Mouse (Mus musculus) spleen, embryonic (tissue): Measurements from ENCODE around the gene Mecom.

Experiments used
- CTCF ChIA-PET: fragments of 350-600 bp; sonication (Branson Sonifier 250); formaldehyde crosslinking; loops from one replicate; lab custom pipeline; 2022; lab: Charles Lee

Gene Mecom

DNA sequence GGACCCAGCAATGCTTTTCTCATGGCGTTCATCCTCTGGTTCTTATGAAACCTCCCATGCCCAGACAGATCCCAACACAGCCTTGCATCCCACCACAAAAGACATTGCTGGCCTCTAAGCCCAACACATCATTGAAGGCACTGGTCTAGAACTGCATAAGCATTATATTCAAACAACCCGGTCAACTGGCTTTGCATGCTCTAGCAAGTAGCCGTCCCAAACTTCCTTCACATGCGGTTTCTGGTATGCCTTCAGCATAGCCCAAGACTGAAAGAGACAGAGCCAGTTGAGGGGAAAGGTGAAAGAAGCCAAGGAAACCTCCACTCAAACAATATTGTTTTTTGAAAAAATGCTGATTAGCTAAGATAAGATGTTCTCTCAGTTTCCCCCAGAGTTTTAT is 397.7 kb downstream of the Mecom start:
- CTCF ChIA-PET: no interaction called here

- CTCF ChIA-PET: no interaction called here
Observed at GRCm38 (mm10) chr3:30148378-30149079, 399.3 kb downstream of the Mecom start.

DNA sequence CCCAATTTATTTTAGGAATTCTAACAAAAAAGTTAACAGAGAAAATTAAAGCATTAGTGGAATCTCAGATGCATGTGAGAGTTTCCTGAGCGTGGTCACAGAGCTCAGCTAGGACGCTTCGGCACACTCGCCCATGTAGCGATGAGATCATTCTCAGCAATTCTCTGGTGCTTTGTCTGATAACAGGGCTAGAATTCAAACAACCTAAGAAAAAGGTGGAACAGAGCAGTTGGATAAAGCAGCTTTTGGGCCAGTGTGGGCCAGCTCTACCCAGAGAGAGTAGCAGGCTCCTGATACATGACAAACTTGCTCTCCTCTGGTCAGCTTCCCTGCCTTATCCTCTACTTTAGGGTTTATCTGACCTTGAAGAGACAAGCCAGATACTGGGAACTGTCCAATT is 402.8 kb downstream of the Mecom start:
- CTCF ChIA-PET: no interaction called here

DNA sequence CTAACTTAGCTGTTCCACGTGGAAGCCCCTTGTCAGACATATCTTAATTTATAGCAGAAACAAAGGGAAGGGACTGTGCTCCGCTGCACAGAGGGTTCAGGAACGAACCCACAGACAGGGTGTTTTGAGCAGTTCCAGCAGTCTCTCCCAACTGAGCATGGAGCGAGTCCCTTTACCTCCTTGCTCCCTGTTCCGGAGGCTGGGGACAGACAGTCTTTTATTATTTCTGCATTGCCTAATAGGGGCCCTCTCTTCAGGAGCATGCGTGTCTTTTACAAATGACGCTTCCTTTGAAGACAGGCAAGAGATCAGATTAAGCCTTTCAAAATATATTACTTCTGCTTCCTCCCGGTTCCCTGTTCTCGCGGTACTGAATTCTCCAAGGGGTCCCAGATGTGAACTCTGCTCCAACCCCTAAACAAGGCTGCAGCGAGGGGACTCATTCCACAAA is 403.8 kb downstream of the Mecom start:
- CTCF ChIA-PET: no interaction called here

DNA sequence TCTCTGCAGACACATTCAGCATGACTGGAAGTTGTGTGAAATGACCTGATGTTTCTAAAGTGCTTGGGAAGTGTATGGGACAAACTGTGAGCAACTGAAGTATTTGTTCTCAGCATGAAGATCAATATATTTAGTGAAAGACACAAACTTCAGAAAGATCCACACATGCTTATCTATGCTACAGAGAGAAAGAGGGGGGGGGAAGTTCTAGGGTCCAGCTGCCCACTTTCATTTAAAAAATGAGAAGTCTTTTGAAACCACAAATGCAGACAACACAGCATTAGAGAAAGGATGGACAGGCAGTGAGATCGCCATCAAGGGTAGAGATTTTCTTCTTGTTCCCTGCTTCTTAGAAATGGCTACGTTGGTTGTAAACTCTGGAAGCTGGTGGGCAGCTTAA is 404.4 kb downstream of the Mecom start:
- CTCF ChIA-PET: no interaction called here

- CTCF ChIA-PET: no interaction called here
Observed at GRCm38 (mm10) chr3:30140349-30140748, 407.5 kb downstream of the Mecom start.

GRCm38 (mm10) chr3:30139678-30140077 is 408.1 kb downstream of the Mecom start:
- CTCF ChIA-PET: no interaction called here

- CTCF ChIA-PET: no interaction called here
Observed at GRCm38 (mm10) chr3:30138588-30138987, 409.2 kb downstream of the Mecom start.

GRCm38 (mm10) chr3:30135857-30136256 is 412.0 kb downstream of the Mecom start:
- CTCF ChIA-PET: no interaction called here

GRCm38 (mm10) chr3:30135119-30135518 is 412.7 kb downstream of the Mecom start:
- CTCF ChIA-PET: no interaction called here

GRCm38 (mm10) chr3:30132981-30133380 is 414.8 kb downstream of the Mecom start:
- CTCF ChIA-PET: no interaction called here

DNA sequence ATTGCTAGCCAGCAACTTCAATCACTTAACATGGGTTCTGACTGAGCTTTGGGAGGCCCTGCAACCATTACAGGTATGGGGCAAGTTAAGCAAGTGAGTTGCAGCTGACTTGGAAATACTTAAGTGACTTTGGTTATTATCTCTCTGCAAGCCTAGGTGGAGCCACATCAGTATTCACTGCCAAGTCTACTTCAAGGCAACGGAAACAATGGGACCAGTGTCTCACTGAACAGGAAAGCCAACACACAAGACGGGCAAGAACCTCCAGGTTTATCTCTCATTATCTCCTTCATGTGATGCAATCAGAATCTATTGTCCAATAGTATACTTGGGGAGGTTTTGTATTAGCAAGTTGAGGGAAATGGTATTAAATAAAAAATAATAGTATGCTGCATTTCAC is 415.4 kb downstream of the Mecom start:
- CTCF ChIA-PET: no interaction called here

GRCm38 (mm10) chr3:30130495-30130894 is 417.3 kb downstream of the Mecom start:
- CTCF ChIA-PET: no interaction called here

DNA sequence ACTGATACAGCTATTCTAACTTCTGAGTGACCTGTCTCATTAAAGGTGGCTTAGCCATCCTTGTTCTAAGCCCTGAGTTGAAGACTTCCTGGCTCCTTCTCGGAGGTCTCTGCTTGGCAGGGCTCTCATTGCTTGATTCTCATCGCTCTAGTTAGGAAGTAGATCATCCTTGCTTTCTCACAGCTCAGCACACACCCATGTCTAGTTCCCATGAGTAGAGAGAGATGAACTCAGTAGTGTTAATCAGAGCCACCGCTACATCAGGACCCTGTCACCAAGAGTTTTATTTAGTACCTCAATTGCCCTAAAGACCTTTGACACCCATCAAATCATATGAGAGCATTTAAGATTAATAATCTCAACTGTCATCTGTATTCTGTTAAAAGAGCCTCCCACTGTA is 425.2 kb downstream of the Mecom start:
- CTCF ChIA-PET: no interaction called here

GRCm38 (mm10) chr3:30120790-30121512 is 426.9 kb downstream of the Mecom start:
- CTCF ChIA-PET: no interaction called here

- CTCF ChIA-PET: no interaction called here
Observed at GRCm38 (mm10) chr3:30118594-30119297, 429.1 kb downstream of the Mecom start.

GRCm38 (mm10) chr3:30113249-30113770 is 434.5 kb downstream of the Mecom start:
- CTCF ChIA-PET: no interaction called here

DNA sequence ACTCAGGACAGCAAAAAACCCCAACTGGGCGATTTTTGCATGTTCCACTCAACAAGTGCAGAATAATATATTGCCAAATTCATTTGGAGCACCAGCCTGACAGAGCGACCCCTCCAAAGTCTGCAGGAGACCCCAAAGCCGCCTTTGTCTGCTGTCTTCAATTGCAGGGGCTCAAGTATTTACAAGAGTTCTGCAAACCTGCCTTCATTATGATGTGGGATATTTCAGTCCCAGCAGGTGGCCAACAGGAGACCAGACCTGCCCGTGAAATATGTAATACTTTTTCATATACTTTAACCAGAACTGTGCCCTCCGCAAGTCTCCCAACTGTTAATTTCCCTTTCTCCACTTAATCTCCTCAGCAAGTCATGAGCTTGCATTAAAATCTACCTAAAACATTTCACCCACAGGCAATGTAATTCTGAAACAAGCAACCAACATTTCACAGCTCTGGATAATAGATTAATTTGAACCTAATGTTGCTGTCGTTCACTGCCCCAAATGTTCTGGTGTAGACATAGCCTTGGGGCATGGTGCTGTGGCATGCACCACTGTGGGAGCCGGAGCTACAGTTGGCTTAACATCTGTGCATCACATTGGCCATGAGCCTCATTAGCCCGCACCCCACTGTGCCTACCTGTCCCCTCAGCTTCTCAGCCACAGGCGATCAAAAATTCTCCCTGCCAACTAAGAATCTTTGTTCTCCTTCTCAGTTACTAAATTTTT is 439.7 kb downstream of the Mecom start:
- CTCF ChIA-PET: no interaction called here

GRCm38 (mm10) chr3:30106481-30106880 is 441.3 kb downstream of the Mecom start:
- CTCF ChIA-PET: no interaction called here

DNA sequence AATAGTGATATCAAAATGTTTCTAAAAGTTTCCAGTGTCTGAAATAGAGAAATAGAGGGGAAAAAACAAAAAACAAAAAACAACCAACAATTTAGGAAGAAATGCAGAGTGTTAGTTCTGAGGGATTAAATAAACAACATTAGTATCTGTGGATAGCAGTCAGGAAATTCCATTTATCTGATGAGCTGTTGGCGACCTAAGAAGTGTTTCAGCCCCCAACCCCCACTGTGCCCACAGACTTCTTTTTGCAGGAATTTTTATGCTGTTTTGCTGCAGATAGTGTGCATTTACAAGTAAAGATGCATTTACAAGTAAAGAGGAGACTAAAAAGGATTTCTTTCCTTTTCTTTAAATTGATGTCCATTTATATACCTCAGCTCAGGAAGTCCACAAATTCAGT is 441.9 kb downstream of the Mecom start:
- CTCF ChIA-PET: no interaction called here

- CTCF ChIA-PET: no interaction called here
Observed at GRCm38 (mm10) chr3:30105194-30105823, 442.5 kb downstream of the Mecom start.
